Mouse (Mus musculus): ENCODE measurements at regions not wholly inside any gene's neighbourhood (a gene's known extent, or its start where the extent isn't known, plus 50 kb on each side); places are given as distances from the start of the nearest gene placed in this dataset.

DNA sequence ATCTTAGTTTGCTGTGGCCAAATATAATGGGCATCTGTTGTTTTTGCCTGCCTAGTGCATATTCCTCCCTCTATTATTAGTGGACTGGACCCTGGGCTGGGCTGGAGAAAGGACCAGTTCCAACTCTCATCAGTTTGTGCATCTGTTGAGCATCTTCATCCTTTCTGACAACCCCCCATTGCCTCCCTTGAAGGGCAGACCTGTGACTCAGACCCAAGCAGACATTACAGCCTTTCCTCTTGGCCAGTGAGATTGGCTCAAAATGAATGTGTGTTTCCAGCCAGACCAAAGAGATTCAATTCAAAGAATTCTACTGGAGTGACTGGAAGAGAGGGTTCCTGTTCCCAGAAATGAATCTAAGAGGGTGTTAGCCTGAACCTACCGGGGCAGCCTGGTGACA, 433.2 kb upstream of the Gm765 start:
- TF ChIP-seq CTCF (IDR thresholded peaks at IDR 0.05; ENCODE audit: extremely low read depth, insufficient read depth, insufficient read length, insufficient replicate concordance): no peak
- TF ChIP-seq POLR2A (IDR thresholded peaks at IDR 0.05; ENCODE audit: low read depth, low read length): no peak
